ENCODE assay signal across 8 mouse cellular contexts in genomic region chr12:112333125-112334079, GRCm38 (mm10).
DNase-seq lines count a peak whose midpoint lies in the region; ATAC-seq lines count a peak whose summit lies in the region.

No protein-coding gene starts in this region.

- no peak overlapping the region for H3K4me2 ChIP-seq in kidney, embryonic 14.5 days (replicated peaks; ENCODE audit: low read depth, low read length)
- H3K4me2 ChIP-seq in forebrain, embryonic 11.5 days (ENCODE audit: low read depth, low read length, severe bottlenecking) = peak overlapping the region; percentile 20; the same call in 1 of the 2 replicates
- no peak overlapping the region for H3K4me2 ChIP-seq in hindbrain, embryonic 15.5 days
- 0 out of 2 replicates have a peak overlapping the region, but pooled peaks have one; percentile 9 for H3K4me2 ChIP-seq in neural tube, embryonic 12.5 days (replicated peaks)

- WGBS in kidney, embryonic 14.5 days = 38% methylated on average over 19 of the region's 19 CpGs
- 28% methylated on average over 19 of the region's 19 CpGs for WGBS in forebrain, embryonic 11.5 days
- 20% methylated on average over 19 of the region's 19 CpGs for WGBS in hindbrain, embryonic 15.5 days
- 32% methylated on average over 19 of the region's 19 CpGs for WGBS in neural tube, embryonic 12.5 days

- DNase-seq in kidney, postnatal 36 days = no peak
- peak; percentile 86 for DNase-seq in forebrain, embryonic 11.5 days (ENCODE audit: low spot score)
- DNase-seq in layer of hippocampus, postnatal 25 days (ENCODE audit: extremely low spot score in 1 of 2, low spot score in 1 of 2) = no peak
- no peak for DNase-seq in frontal cortex, postnatal 10 days (ENCODE audit: low spot score in 2 of 2)

- no peaks in the 10 kb centered on the region for H3K27me3 ChIP-seq in kidney, embryonic 14.5 days (ENCODE audit: control insufficient read depth, insufficient read depth, low read length)
- H3K27me3 ChIP-seq in forebrain, embryonic 11.5 days (ENCODE audit: control insufficient read depth, insufficient read depth, low read length) = no peaks in the 10 kb centered on the region
- no peaks in the 10 kb centered on the region for H3K27me3 ChIP-seq in hindbrain, embryonic 15.5 days
- H3K27me3 ChIP-seq in neural tube, embryonic 12.5 days (replicated peaks) = no peaks in the 10 kb centered on the region

- H3K4me3 ChIP-seq in kidney, embryonic 14.5 days (ENCODE audit: low read length) = no peak overlapping the region
- H3K4me3 ChIP-seq in forebrain, embryonic 11.5 days (ENCODE audit: low read depth, low read length) = no peak overlapping the region
- H3K4me3 ChIP-seq in hindbrain, embryonic 15.5 days = no peak overlapping the region
- no peak overlapping the region for H3K4me3 ChIP-seq in neural tube, embryonic 12.5 days

- ATAC-seq in kidney, embryonic 14.5 days (ENCODE audit: low FRiP score, low TSS enrichment) = peak; percentile 56
- ATAC-seq in forebrain, embryonic 11.5 days (replicated peaks; ENCODE audit: low FRiP score) = peak; percentile 63
- 0 out of 2 replicates have a peak, but pooled peaks have one; percentile 9 for ATAC-seq in hindbrain, embryonic 15.5 days (ENCODE audit: low FRiP score, low read depth)
- peak; percentile 25 for ATAC-seq in neural tube, embryonic 12.5 days (ENCODE audit: low FRiP score, low read depth)
- ATAC-seq in monocyte, adult 5-6 weeks (replicated peaks; ENCODE audit: insufficient number of reproducible peaks, low FRiP score, low TSS enrichment, poor library complexity, severe bottlenecking) = no peak

- peak overlapping the region; percentile 8; the same call in 1 of the 2 replicates for H3K27ac ChIP-seq in kidney, embryonic 14.5 days (ENCODE audit: low read depth, low read length)
- H3K27ac ChIP-seq in forebrain, embryonic 11.5 days (ENCODE audit: low read depth, low read length) = peak overlapping the region; percentile 97
- H3K27ac ChIP-seq in hindbrain, embryonic 15.5 days (replicated peaks) = peak overlapping the region; percentile 66
- peak overlapping the region; percentile 51; the same call in 1 of the 2 replicates for H3K27ac ChIP-seq in neural tube, embryonic 12.5 days

- H3K36me3 ChIP-seq in kidney, embryonic 14.5 days (ENCODE audit: control insufficient read depth, insufficient read depth, low read length) = no peaks in the 10 kb centered on the region
- no peaks in the 10 kb centered on the region for H3K36me3 ChIP-seq in forebrain, embryonic 11.5 days (ENCODE audit: control insufficient read depth, insufficient read depth, low read length)
- no peaks in the 10 kb centered on the region for H3K36me3 ChIP-seq in hindbrain, embryonic 15.5 days
- no peaks in the 10 kb centered on the region for H3K36me3 ChIP-seq in neural tube, embryonic 12.5 days

- H3K4me1 ChIP-seq in kidney, embryonic 14.5 days (ENCODE audit: control insufficient read depth, insufficient read depth, low read length) = peaks cover 49% of the 10 kb centered on the region
- H3K4me1 ChIP-seq in forebrain, embryonic 11.5 days (replicated peaks; ENCODE audit: control insufficient read depth, insufficient read depth, low read length) = peaks cover 74% of the 10 kb centered on the region
- H3K4me1 ChIP-seq in hindbrain, embryonic 15.5 days (replicated peaks) = peaks cover 75% of the 10 kb centered on the region
- H3K4me1 ChIP-seq in neural tube, embryonic 12.5 days = peaks cover 88% of the 10 kb centered on the region

- H3K9ac ChIP-seq in kidney, embryonic 14.5 days (ENCODE audit: low read depth, low read length) = 0 out of 2 replicates have a peak overlapping the region, but pooled peaks have one; percentile 18
- H3K9ac ChIP-seq in forebrain, embryonic 11.5 days (ENCODE audit: low read length) = peak overlapping the region; percentile 43
- H3K9ac ChIP-seq in hindbrain, embryonic 15.5 days = no peak overlapping the region
- no peak overlapping the region for H3K9ac ChIP-seq in neural tube, embryonic 12.5 days

- H3K9me3 ChIP-seq in kidney, embryonic 14.5 days (ENCODE audit: control insufficient read depth, low read length) = no peaks in the 10 kb centered on the region
- H3K9me3 ChIP-seq in forebrain, embryonic 11.5 days (ENCODE audit: control insufficient read depth, low read length) = no peaks in the 10 kb centered on the region
- H3K9me3 ChIP-seq in hindbrain, embryonic 15.5 days = no peaks in the 10 kb centered on the region
- no peaks in the 10 kb centered on the region for H3K9me3 ChIP-seq in neural tube, embryonic 12.5 days

Comparison
In these comparisons a context has a peak if more than half of its experiments do, and no peak if none do; other contexts are left out.
1. H3K27ac ChIP-seq: peak in every context shown above with its lines; median percentile 97 in forebrain, embryonic 11.5 days; 66 in hindbrain, embryonic 15.5 days; 51 in neural tube, embryonic 12.5 days; 8 in kidney, embryonic 14.5 days.
2. H3K4me2 ChIP-seq: peak in forebrain, embryonic 11.5 days (single experiment) and neural tube, embryonic 12.5 days (single experiment); none in kidney, embryonic 14.5 days (single experiment) and hindbrain, embryonic 15.5 days (single experiment).
3. H3K9ac ChIP-seq: peak in kidney, embryonic 14.5 days (single experiment) and forebrain, embryonic 11.5 days (single experiment); none in hindbrain, embryonic 15.5 days (single experiment) and neural tube, embryonic 12.5 days (single experiment).